Mouse (Mus musculus) heart, postnatal 14 days (tissue): ENCODE measurements around the gene Zfp983. TPM values are rescaled to one million over a fixed set of nuclear protein-coding genes. Genes with fewer than 3 reads are reported as not detected.
"Not testable (repeated sequence)": the region's sequence is repeated elsewhere in the genome, so short reads cannot be mapped to it uniquely, and the experiment has no call there.

Experiments used
- DNase-seq, 2 experiments: peaks; one replicate each; pipeline ENCODE4 v3.0.0; 2021 to 2022
- intact Hi-C: fragments of 180-260 bp; cut with DNase I; formaldehyde crosslinking; loops from one replicate; pipeline ENCODE4 v1.15.1; 2025
- long read RNA-seq, 2 experiments: library from polyadenylated mRNA; stranded (forward); transcript quantifications; one replicate each; pipeline ENCODE4 v2.0.0; 2021
- total RNA-seq, 2 experiments: library from RNA; stranded (reverse); gene quantifications; 2 replicates each; pipeline ENCODE4 v1.2.3; 2021

Zfp983 gene
- total RNA-seq: 1 to 10 TPM; 2.6 to 3.1 TPM
- long read RNA-seq, experiment 1, partial matches to known transcripts: 1 of 5 reads
- long read RNA-seq, experiment 1, other reads (novel, unspliced or antisense): 4 of 5 reads
- long read RNA-seq, experiment 2, partial matches to known transcripts: 0 of 6 reads
- long read RNA-seq, experiment 2, other reads (novel, unspliced or antisense): 6 of 6 reads

- DNase-seq: peak; percentile 68 to 77
- intact Hi-C loops: not testable (repeated sequence)
These were observed at the start of gene Zfp983 for GRCm38 (mm10) chr17:21650364-21650907. Gene Zfp983 (plus strand): TSS chr17:21650624.

- intact Hi-C loops: no loop called here
- no peak for DNase-seq
These were observed 34.1 kb upstream of the Zfp983 start for GRCm38 (mm10) chr17:21616356-21616755.

GRCm38 (mm10) chr17:21617352-21617751, 33.1 kb upstream of the Zfp983 start:
- intact Hi-C loops: no loop called here
- DNase-seq: no peak

DNA sequence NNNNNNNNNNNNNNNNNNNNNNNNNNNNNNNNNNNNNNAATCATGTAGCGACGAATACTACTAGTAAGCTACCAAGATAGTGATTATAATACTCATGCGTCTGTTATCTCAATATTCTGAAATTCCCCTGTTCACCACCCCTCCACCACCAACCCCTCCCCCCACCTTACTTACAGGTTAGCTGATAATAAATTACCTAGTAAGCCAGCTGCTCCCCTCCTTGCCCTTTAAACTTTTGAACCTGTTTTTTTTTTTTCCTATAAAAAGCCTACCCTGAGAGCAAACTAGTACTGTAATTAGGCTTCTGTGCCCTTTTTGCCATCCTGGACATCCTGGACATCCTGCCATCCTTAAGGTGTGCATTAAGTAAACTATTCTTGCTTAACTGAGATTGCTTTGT, 26.8 kb upstream of the Zfp983 start:
- intact Hi-C loops: no loop called here
- DNase-seq: no peak

- DNase-seq, intact Hi-C loops: not testable (repeated sequence)
These were observed 14.7 kb upstream of the Zfp983 start for GRCm38 (mm10) chr17:21635758-21636157.

DNA sequence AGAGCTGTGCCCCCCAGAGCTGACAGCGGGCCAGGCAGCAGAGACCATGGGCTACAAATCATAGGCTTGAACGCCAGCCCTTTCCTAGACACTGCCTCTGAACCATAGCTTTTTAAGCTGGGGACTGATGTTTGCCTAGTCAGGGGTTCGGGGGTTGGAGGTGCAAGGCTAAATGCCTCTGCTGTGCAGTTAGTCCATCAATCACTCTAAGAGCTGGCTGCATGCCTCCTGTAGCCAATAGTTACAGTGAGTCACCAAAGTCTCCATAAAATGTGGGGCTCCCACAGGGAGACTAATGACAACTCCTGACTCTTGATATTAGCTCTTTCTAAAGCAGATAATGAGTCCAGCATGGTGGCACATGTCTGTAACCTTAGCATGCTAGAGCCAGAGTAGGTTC, 1.6 kb upstream of the Zfp983 start:
- intact Hi-C loops: loop anchor here (1.0 kb wide), 1 partner anchor 29 kb away; no protein-coding TSS in a partner anchor
- DNase-seq: no peak

- intact Hi-C loops: no loop called here
These were observed 488 bp upstream of the Zfp983 start for GRCm38 (mm10) chr17:21649936-21650335.

DNA sequence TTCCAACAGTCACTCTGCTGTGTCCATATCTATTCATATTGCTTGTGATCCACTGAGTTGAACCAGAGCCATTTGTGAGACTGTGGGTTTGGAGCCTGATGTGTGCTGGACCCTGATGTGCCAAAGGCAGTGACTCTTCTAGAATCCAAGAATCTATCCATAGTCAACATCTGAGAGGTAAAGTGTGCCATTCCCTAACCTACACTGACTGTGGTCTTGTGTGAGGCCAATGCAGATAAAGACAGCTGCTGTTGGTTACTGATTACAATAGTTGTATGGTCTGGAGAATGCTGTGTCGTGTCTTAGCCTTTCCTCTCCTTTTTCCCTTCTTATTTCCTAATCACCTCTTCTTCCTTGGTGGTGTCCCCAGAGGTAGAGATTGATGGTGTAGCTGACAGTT, 28.4 kb downstream of the Zfp983 start:
- intact Hi-C loops, DNase-seq: not testable (repeated sequence)

More at GRCm38 (mm10) chr17:21649936-21650335, 488 bp upstream of the Zfp983 start:
- DNase-seq: peak in 1 of 2 experiments; percentile 16

DNA sequence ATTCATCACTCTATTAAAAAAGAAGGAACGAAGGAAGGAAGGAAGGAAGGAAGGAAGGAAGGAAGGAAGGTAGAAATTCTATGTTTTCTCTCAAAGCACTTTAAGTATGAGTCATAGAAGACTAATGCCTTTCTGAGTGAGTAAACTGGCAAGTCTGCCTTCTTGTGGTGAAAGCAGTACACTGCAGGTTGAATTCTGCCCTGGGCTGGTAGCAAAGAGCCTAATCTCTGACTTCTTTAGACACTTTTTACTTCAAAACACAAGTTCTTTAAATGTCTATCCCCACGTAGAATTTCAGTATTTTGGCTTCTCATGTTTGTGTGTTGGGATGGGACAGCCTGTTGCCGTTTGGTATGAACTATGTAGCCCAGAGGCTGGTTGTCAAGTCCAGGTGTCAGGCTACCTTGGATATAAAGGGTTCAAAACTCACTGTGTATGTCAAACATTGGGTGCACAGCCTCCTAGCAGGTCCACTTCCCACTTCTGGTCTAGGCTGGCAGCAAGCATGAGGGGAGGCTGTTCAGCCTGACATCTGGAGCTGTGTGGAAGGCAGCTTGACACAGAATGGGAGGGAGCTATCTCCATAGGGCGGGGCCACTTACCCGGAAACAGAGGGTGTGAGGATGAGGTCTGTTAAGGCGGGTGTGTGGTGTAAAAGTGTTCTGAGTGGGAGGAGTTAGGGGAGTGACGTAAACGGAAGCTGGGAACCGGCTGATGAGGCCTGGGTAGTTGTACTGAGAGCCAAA, 29.0 kb downstream of the Zfp983 start:
- DNase-seq: peak; percentile 79 to 86
- intact Hi-C loops: no loop called here

DNA sequence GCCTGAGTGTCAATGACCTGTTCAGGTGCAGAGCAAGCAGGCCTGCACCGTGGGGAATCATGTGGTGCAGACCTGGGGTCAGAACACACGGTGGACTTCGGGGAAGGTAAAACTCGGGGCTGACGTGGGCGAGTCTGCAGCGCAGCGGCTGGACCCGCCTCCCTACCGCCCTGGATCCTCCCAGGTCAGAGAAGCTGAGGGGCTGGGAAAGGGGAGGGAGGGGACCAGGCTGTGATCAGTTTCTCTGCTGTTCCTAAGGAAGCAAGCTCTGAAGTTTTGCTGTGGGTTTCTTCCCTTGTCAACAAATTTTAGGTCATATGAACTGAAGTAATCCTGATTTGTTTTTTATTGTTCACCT, 29.6 kb downstream of the Zfp983 start:
- DNase-seq, intact Hi-C loops: not testable (repeated sequence)

GRCm38 (mm10) chr17:21691560-21691959, 41.1 kb downstream of the Zfp983 start, which contains the start of gene Gm10226:
Gene Gm10226 (plus strand): TSS chr17:21691860.
- intact Hi-C loops: no loop called here

GRCm38 (mm10) chr17:21693342-21693741, 42.9 kb downstream of the Zfp983 start:
- intact Hi-C loops: no loop called here

More at GRCm38 (mm10) chr17:21691560-21691959, 41.1 kb downstream of the Zfp983 start, which contains the start of gene Gm10226:
- DNase-seq: no peak

DNA sequence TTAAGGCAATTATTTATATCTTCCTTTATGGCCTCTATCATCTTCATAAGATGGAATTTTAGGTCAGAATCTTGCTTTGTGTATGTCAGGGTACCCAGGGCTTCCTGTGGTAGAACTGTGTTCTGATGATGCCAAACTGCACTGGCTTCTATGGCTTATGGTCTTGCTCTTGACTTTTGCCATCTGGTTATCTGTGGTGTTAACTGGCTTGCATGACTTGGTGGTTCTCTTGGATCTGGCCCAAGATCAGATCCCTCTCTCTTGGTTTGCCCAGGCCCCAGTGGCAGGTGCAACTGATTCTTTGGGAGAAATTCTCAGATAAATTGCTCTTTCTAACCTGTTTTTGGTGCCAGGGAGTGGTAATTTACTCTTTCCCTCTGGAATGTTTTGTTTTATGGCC, 45.6 kb downstream of the Zfp983 start:
- intact Hi-C loops: no loop called here
- DNase-seq: no peak

More at GRCm38 (mm10) chr17:21693342-21693741, 42.9 kb downstream of the Zfp983 start:
- no peak for DNase-seq

- intact Hi-C loops: no loop called here
- no peak for DNase-seq
These were observed 52.1 kb downstream of the Zfp983 start for GRCm38 (mm10) chr17:21702281-21703240.

DNA sequence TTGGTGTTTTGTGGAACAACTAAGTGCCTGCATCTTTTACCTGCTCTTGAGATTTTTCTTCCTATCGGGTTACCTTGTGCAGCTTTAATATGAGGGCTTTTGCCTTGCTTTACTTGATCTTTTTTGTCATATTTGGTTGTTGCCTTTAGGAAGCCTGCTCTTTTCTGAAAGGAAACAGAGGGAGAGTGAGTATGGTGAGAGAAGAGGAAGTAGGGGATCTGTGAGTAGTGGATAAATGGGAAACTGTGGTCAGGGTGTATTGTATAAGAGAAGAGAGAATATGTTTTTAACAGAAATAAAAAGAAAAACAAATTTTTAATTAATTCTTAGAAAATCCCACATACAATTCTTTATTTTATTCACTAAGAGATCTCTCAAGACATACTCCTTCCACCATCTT, 53.0 kb downstream of the Zfp983 start:
- DNase-seq: no peak
- intact Hi-C loops: no loop called here

DNA sequence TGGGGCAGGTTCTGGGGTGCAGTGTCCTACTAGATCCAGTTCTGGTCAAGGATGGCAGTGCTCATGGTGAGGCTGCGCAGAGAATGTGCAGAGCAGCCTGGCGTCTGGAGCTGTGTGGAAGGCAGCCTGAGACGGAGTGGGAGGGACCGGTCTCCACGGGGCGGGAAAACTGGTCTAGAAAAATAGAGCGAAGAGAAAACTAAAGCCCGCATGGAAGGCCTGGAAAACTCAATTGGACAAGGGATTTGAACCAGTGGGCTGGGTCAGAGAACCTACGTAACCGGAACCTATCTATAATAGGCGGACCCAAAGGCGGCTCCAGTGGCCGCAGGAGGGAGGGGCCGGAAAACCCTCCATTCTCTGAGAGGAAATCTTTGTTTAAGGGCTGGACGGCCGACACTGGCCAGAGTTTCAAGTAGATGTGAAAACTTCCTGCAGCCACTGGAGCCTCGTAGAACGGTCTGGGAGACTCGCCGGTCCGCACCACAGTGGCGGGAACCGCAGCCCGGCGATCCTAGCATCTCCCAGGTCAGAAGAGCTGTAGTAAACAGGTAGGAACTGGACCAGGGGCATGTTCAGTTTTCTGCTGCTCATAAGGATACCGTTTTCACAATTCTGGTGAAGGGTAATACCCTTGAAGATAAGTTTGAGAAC, 57.0 kb downstream of the Zfp983 start, which contains the start of gene Zfp760:
TSS of gene Zfp760 (plus strand) at position 399 of the 654 bp plus-strand sequence.
- peak; percentile 80 to 81 for DNase-seq
- intact Hi-C loops: no loop called here

DNA sequence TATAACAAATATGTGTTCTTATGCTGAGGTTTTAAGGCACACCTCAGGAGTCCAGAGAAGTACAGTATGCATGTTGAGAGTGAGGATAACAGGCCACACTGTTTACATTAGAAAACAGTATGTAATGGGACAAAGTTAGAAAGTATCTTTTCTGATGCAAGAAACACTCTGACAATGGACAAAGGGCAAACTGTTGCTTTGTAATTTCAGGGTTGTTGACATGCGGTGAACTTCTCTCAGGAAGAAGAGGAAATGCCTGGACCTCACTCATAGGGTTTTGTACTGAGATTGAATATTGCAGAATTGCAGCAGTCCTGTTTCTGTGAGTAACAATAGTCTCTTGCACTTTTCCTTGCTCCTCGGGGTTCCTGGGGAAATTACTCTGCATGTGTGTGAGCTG, 58.0 kb downstream of the Zfp983 start:
- no peak for DNase-seq

More for the DNA sequence above, 58.0 kb downstream of the Zfp983 start:
- intact Hi-C loops: no loop called here
